Mouse (Mus musculus): ENCODE measurements around the gene Arxes1. TPM values are rescaled to one million over a fixed set of nuclear protein-coding genes. Genes with fewer than 3 reads are reported as not detected.

Arxes1 gene
- total RNA-seq, 1 experiment, result 17.7 TPM

- in situ Hi-C loops (cut with MboI; ENCODE audit: low sequenced_read_pairs in 2 of 2, unreplicated experiment in 2 of 2), result no loop called here
- Histone ChIP-seq H3K4me3 (ENCODE audit: insufficient read depth in 1 of 2, low read depth in 1 of 2, low read length in 2 of 2, poor library complexity in 1 of 2, severe bottlenecking in 1 of 2) (no peak overlapping the region), H3K36me3 (ENCODE audit: control insufficient read depth, insufficient read depth, low read length, poor library complexity, severe bottlenecking) (no peaks in the 10 kb centered on the region), H3K4me1 (ENCODE audit: control insufficient read depth in 2 of 2, insufficient read depth in 2 of 2, low read length in 2 of 2, poor library complexity in 1 of 2) (peaks cover 0 to 2% of the 10 kb centered on the region in 2 experiments; a peak in 1 of 4 replicates), H3K27ac (ENCODE audit: insufficient read depth, low read depth, low read length, poor library complexity, severe bottlenecking) (no peak overlapping the region), H3K9me3 (ENCODE audit: control insufficient read depth, insufficient read depth, low read depth, low read length) (no peaks in the 10 kb centered on the region), H3K9ac (ENCODE audit: insufficient read depth, low read depth, low read length, poor library complexity, severe bottlenecking) (no peak overlapping the region)
- DNase-seq (ENCODE audit: low read depth, low spot score), result no peak
- TF ChIP-seq ZC3H11A (IDR thresholded peaks at IDR 0.05; ENCODE audit: borderline replicate concordance, low read depth, low read length) (no peak), HCFC1 (IDR thresholded peaks at IDR 0.05; ENCODE audit: borderline replicate concordance, insufficient read depth, low read length) (no peak), CHD2 (IDR thresholded peaks at IDR 0.05; ENCODE audit: low read depth, low read length) (no peak), ZNF384 (IDR thresholded peaks at IDR 0.05; ENCODE audit: low read depth, low read length) (no peak), MAFK (IDR thresholded peaks at IDR 0.05; ENCODE audit: insufficient read depth, low read depth, low read length) (no peak)
Measured at GRCm38 (mm10) chrX:136007199-136007843, 25.8 kb upstream of the Arxes1 start.

- Histone ChIP-seq H3K4me1 (ENCODE audit: control insufficient read depth in 2 of 2, insufficient read depth in 2 of 2, low read length in 2 of 2, poor library complexity in 1 of 2) (no peaks in the 10 kb centered on the region), H3K36me3 (ENCODE audit: control insufficient read depth, insufficient read depth, low read length, poor library complexity, severe bottlenecking) (no peaks in the 10 kb centered on the region), H3K4me3 (ENCODE audit: insufficient read depth in 1 of 2, low read depth in 1 of 2, low read length in 2 of 2, poor library complexity in 1 of 2, severe bottlenecking in 1 of 2) (no peak overlapping the region), H3K27ac (ENCODE audit: insufficient read depth, low read depth, low read length, poor library complexity, severe bottlenecking) (no peak overlapping the region), H3K9me3 (ENCODE audit: control insufficient read depth, insufficient read depth, low read depth, low read length) (no peaks in the 10 kb centered on the region), H3K9ac (ENCODE audit: insufficient read depth, low read depth, low read length, poor library complexity, severe bottlenecking) (no peak overlapping the region)
- in situ Hi-C loops (cut with MboI; ENCODE audit: low sequenced_read_pairs in 2 of 2, unreplicated experiment in 2 of 2), result no loop called here
- TF ChIP-seq HCFC1 (IDR thresholded peaks at IDR 0.05; ENCODE audit: borderline replicate concordance, insufficient read depth, low read length) (no peak), ZNF384 (IDR thresholded peaks at IDR 0.05; ENCODE audit: low read depth, low read length) (no peak), CHD2 (IDR thresholded peaks at IDR 0.05; ENCODE audit: low read depth, low read length) (no peak), ZC3H11A (IDR thresholded peaks at IDR 0.05; ENCODE audit: borderline replicate concordance, low read depth, low read length) (no peak), MAFK (IDR thresholded peaks at IDR 0.05; ENCODE audit: insufficient read depth, low read depth, low read length) (no peak)
- no peak for DNase-seq (ENCODE audit: low read depth, low spot score)
Measured at GRCm38 (mm10) chrX:136014392-136014791, 18.8 kb upstream of the Arxes1 start.

- DNase-seq (ENCODE audit: low read depth, low spot score), result no peak
- Histone ChIP-seq H3K36me3 (ENCODE audit: control insufficient read depth, insufficient read depth, low read length, poor library complexity, severe bottlenecking) (no peaks in the 10 kb centered on the region), H3K9ac (ENCODE audit: insufficient read depth, low read depth, low read length, poor library complexity, severe bottlenecking) (no peak overlapping the region), H3K4me1 (ENCODE audit: control insufficient read depth in 2 of 2, insufficient read depth in 2 of 2, low read length in 2 of 2, poor library complexity in 1 of 2) (no peaks in the 10 kb centered on the region), H3K4me3 (ENCODE audit: insufficient read depth in 1 of 2, low read depth in 1 of 2, low read length in 2 of 2, poor library complexity in 1 of 2, severe bottlenecking in 1 of 2) (no peak overlapping the region), H3K27ac (ENCODE audit: insufficient read depth, low read depth, low read length, poor library complexity, severe bottlenecking) (no peak overlapping the region), H3K9me3 (ENCODE audit: control insufficient read depth, insufficient read depth, low read depth, low read length) (no peaks in the 10 kb centered on the region)
- in situ Hi-C loops (cut with MboI; ENCODE audit: low sequenced_read_pairs in 2 of 2, unreplicated experiment in 2 of 2), result no loop called here
- TF ChIP-seq CHD2 (IDR thresholded peaks at IDR 0.05; ENCODE audit: low read depth, low read length), result no peak
- TF ChIP-seq ZNF384 (IDR thresholded peaks at IDR 0.05; ENCODE audit: low read depth, low read length), result no peak
- TF ChIP-seq MAFK (IDR thresholded peaks at IDR 0.05; ENCODE audit: insufficient read depth, low read depth, low read length), result no peak
- no peak for TF ChIP-seq ZC3H11A (IDR thresholded peaks at IDR 0.05; ENCODE audit: borderline replicate concordance, low read depth, low read length)
- no peak for TF ChIP-seq HCFC1 (IDR thresholded peaks at IDR 0.05; ENCODE audit: borderline replicate concordance, insufficient read depth, low read length)
Measured at GRCm38 (mm10) chrX:136030331-136030730, 2.8 kb upstream of the Arxes1 start.

- no peak overlapping the region for H3K4me3 ChIP-seq (ENCODE audit: insufficient read depth in 1 of 2, low read depth in 1 of 2, low read length in 2 of 2, poor library complexity in 1 of 2, severe bottlenecking in 1 of 2)
- TF ChIP-seq CHD2 (IDR thresholded peaks at IDR 0.05; ENCODE audit: low read depth, low read length), result no peak
- no peak for TF ChIP-seq ZNF384 (IDR thresholded peaks at IDR 0.05; ENCODE audit: low read depth, low read length)
- TF ChIP-seq MAFK (IDR thresholded peaks at IDR 0.05; ENCODE audit: insufficient read depth, low read depth, low read length), result no peak
- no peak for TF ChIP-seq HCFC1 (IDR thresholded peaks at IDR 0.05; ENCODE audit: borderline replicate concordance, insufficient read depth, low read length)
- no peak for TF ChIP-seq ZC3H11A (IDR thresholded peaks at IDR 0.05; ENCODE audit: borderline replicate concordance, low read depth, low read length)
- in situ Hi-C loops (cut with MboI; ENCODE audit: low sequenced_read_pairs in 2 of 2, unreplicated experiment in 2 of 2), result no loop called here
- DNase-seq (ENCODE audit: low read depth, low spot score), result no peak
- H3K9ac ChIP-seq (ENCODE audit: insufficient read depth, low read depth, low read length, poor library complexity, severe bottlenecking), result no peak overlapping the region
- H3K27ac ChIP-seq (ENCODE audit: insufficient read depth, low read depth, low read length, poor library complexity, severe bottlenecking), result no peak overlapping the region
- no peaks in the 10 kb centered on the region for H3K9me3 ChIP-seq (ENCODE audit: control insufficient read depth, insufficient read depth, low read depth, low read length)
- H3K4me1 ChIP-seq (ENCODE audit: control insufficient read depth in 2 of 2, insufficient read depth in 2 of 2, low read length in 2 of 2, poor library complexity in 1 of 2), result no peaks in the 10 kb centered on the region
- H3K36me3 ChIP-seq (ENCODE audit: control insufficient read depth, insufficient read depth, low read length, poor library complexity, severe bottlenecking), result no peaks in the 10 kb centered on the region
Measured at GRCm38 (mm10) chrX:136043726-136044125, 10.6 kb downstream of the Arxes1 start.
